Mouse (Mus musculus): ENCODE data around the gene Plcz1.

- TF ChIP-seq POLR2A (IDR thresholded peaks at IDR 0.05; ENCODE audit: borderline replicate concordance, insufficient read depth, low read length) (no peak), CTCF (IDR thresholded peaks at IDR 0.05; ENCODE audit: borderline replicate concordance, insufficient read depth, low read depth, low read length) (no peak)
Observed at GRCm38 (mm10) chr6:140051476-140051875, 10.2 kb upstream of the Plcz1 start.

Measured in cerebellum, adult 2 months (tissue).